Mouse (Mus musculus) small intestine, adult 2 months (tissue): ENCODE measurements around the gene Dock1.

Experiments
- CTCF ChIP-seq: fragments of 200-500 bp; IDR thresholded peaks from 2 replicates; pipeline ENCODE4 v1.5.1; 2012; ENCODE audit warnings: low read depth, mild to moderate bottlenecking, control low read depth, inconsistent platforms, low read length, moderate library complexity, mixed read lengths; ENCODE audit not compliant: insufficient replicate concordance, insufficient read length; ENCODE audit errors: extremely low read depth
- POLR2A ChIP-seq: fragments of 200-500 bp; IDR thresholded peaks from 2 replicates; pipeline ENCODE4 v1.6.1; 2012; ENCODE audit warnings: low read depth, mild to moderate bottlenecking, control low read depth, inconsistent platforms, low read length, moderate library complexity

DNA sequence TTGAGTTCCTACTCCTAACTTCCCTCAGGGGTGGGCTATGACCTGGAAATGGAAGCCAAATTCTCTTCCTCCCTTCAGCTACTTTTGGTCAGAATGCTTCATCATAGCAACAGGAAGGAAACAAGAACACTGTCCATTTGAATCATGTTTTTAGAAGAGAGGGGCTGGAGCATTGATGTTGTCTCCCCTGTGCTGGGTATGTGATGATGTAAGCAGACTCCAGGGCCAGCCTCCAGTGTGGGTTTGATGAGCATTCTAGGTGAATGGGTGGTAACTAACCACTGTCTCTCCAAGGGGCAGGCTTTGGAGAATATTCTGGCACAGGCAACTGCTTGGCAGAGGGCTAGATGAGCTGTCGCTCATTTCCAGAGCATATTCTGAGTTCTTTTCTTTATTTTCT lies 22.9 kb downstream of the Dock1 start:
- TF ChIP-seq POLR2A (no peak), CTCF (no peak)
